Mouse (Mus musculus) myocyte (in vitro differentiated cells): Measurements from ENCODE around the gene AU040320.

Experiments
- MYOG ChIP-seq, 3 experiments: IDR thresholded peaks; one replicate each; pipeline ENCODE4 v1.6.1; 2011; ENCODE audit warnings: control low read depth in 2 of 3, low read depth in 2 of 3, mild to moderate bottlenecking in 2 of 3; ENCODE audit not compliant: insufficient read length in 2 of 3, control insufficient read depth in 1 of 3, insufficient read depth in 1 of 3
- POLR2A ChIP-seq: IDR thresholded peaks from one replicate; pipeline ENCODE4 v1.6.1; 2011; ENCODE audit warnings: low read depth, mild to moderate bottlenecking, control low read depth, moderate library complexity; ENCODE audit not compliant: insufficient read length
- POLR2AphosphoS2 ChIP-seq: IDR thresholded peaks from one replicate; pipeline ENCODE4 v1.6.1; 2011; ENCODE audit warnings: low read depth, control low read depth; ENCODE audit not compliant: insufficient read length
- SRF ChIP-seq: IDR thresholded peaks from one replicate; pipeline ENCODE4 v1.6.1; 2011; ENCODE audit warnings: low read depth; ENCODE audit not compliant: control insufficient read depth, insufficient read length
- TCF12 ChIP-seq: IDR thresholded peaks from one replicate; pipeline ENCODE4 v1.6.1; 2011; ENCODE audit warnings: mild to moderate bottlenecking, control low read depth; ENCODE audit not compliant: poor library complexity, insufficient read depth, severe bottlenecking

- TF ChIP-seq POLR2AphosphoS2 (no peak), SRF (no peak), POLR2A (no peak), TCF12 (no peak), MYOG (IDR thresholded peaks at IDR 0.05; ENCODE audit: control insufficient read depth in 1 of 3, insufficient read depth in 1 of 3, insufficient read length in 2 of 3, low read depth in 2 of 3) (no peak)
Observed at GRCm38 (mm10) chr4:126868699-126869098, 115.4 kb downstream of the AU040320 start.
